Mouse (Mus musculus): ENCODE data around the gene Sugp2.
"Not testable (repeated sequence)": the region's sequence is repeated elsewhere in the genome, so short reads cannot be mapped to it uniquely, and the experiment has no call there.

Sugp2 gene

DNA sequence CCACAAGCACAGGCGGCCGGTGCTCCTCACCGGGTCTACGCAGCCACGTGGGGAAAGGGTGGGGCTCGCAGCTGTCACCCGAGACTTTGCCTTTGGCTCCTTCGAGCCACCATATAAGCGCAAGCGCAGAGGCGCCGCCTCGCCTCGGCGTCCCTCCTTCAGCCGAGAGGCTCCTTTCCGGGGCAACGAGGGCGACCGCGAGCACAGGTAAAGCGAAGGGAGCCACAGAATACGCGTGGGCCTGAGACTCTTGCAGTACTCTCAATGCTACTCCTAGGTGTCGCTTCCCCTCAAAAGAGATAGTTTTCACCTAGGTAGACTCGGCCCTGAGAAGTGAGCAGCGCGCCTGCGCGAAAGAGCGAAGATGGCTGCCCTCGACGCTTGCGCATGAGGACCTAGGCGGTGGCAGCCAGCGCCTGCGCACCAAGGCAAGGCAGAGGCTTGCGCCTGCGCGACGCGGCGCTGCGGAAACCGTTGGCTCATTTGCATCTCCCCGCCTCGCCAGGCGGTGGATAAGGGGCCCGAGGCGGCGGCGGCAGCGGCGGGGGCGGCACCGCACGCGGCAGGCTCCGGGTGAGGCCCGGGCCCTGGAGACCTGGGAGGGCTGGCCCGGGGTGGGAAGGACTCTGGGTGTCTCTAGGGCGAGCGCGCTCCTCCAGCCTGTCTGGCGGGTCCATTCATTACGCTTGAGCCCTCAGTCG lies at the start of gene Sugp2, which contains the start of gene Armc6:
Sugp2 (plus strand) TSS at position 147 of the 701 bp plus-strand sequence.
Armc6 (minus strand) TSS at position 387 of the 701 bp plus-strand sequence.
- peak; percentile 94 for DNase-seq (ENCODE audit: low spot score)

DNA sequence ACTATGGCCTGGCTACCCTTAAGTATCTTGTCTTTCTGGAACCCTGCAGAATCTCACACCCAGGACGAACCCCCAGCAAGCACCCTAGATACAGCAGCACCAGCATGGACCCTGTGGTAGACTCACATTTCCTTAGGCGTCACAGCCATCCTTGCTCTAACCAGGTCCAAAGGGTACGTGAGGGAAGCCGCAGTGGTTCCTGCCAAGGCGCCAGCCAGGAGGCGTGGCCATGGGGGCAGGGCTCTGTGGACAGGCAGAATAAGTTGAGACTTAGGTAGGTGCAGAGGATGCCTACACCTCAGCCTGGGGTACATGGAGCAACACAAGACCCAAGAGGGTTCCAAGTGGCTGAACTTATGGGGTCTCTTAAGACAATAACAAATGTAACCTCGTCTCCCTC lies 45.3 kb upstream of the Sugp2 start:
- no peak for DNase-seq (ENCODE audit: low spot score)

DNA sequence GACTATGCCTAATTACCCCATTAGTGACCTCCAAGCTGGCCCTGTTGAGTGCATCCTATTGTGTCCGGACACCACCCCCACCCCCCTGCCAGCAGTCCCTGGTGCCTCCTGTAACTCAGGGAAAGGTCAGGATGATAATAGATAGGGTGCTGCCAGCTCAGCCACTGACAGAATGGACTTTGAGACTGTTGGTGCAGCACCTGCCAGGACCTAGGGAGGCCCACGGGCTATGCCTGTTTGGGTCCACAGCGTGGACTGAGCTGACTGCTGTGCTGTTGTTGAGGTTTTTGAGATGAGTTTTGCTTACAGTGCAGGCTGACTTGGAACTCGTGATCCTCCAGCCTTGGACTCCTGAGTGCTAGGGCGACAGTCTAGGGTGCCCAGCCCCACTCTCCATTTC lies 40.8 kb upstream of the Sugp2 start:
- no peak for DNase-seq (ENCODE audit: low spot score)

DNA sequence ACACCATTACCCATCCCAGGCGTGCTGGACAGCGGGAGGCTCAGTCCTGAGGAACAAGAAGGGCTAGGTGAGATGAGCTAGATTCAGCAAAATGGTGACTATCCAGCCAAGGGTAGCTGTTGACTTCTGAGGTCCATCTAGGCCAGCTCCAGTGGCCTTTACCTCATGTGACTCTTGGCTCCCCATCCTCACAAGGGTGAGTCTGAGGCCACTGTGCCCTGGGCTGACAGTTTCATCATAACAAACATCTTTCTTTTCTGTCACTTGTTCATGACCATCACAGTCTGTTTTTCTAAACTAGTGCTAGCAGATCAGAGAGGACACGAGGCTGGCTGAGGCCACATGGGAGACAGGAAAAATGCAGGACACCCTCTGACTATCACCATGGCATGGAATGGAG lies 39.8 kb upstream of the Sugp2 start:
- no peak for DNase-seq (ENCODE audit: low spot score)

DNA sequence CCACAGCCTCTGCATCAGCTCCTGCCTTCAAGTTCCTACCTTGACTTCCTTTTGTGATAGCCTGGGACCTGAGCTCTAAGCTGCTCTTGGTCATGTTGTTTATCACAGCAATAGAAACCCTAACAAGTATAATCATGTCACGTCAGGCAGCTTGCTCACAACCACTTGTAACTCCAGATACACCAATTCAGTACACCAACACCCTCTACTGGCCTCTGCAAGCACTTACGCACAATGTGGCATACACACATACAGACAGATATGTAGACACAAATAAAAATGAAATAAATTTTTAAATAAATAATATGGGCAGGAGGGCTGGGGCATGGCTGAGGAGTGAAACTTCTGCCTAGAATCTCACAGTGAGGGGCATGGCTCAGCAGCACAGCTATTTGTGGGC lies 38.3 kb upstream of the Sugp2 start:
- DNase-seq (ENCODE audit: low spot score), result no peak

DNA sequence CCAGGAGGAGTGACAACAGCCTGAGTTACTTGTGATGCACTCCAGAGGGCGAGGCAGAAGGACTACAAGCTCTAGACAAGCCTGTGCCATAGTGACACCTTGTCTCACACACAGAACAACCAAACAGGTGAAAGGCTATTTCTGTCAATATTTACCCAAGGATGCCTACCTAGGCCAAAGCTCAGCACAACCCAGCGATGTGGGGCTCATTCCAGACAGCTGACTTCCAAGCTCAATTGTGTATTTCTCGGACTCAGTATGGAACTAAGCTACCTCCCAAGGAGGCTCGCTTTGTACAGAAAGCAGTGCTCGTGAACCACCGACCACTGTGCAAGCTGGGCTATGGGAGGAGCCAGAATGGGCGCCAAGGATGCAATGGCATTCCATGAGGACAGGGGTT lies 36.4 kb upstream of the Sugp2 start:
- DNase-seq (ENCODE audit: low spot score), result no peak

DNA sequence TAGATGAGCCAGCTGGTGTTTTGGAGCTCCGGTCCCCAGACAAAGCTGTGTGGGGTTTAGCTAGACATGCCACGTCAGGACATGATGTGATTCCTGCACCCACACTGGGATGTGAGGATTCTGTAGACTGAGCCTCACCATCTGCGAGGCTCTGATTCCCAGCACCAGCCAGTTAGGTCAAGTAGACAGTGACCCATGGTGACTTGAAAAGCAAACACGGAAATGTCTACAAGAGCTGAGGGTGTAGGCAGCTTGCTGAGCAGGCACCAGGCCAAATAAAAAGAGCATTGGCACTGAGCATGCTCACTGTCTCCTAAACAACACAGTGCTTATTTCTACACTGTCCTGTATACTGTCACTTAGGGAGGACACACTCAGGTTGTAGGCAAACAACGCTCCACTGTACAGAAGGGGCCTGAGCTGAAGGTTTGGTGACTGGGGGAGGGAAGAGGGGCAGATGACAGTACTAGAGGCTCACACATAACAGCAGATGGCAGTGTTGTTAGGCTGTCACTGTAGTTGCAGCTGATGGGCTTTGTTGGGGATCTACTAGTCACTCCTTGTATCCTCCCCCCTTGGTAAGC lies 33.8 kb upstream of the Sugp2 start:
- no peak for DNase-seq (ENCODE audit: low spot score)

DNA sequence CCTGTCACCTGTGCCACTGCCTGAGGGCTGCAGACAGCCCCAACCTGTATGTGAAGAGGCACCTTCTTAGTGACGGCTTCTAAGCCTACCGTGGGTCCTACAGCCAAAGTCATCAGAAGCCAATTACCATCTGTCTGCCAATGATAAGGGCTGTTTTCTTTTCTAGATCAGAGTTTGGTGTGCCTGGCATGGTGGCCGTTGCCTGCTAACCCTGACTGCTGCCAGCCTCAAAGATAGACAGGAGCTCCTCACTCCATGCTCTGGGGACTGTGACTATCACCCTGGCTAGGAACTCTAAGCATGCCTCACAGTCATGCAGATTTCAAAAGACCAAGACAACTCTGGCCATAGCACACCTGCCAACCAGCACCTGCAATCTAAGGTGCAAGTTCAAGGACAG lies 32.6 kb upstream of the Sugp2 start:
- DNase-seq (ENCODE audit: low spot score), result no peak

DNA sequence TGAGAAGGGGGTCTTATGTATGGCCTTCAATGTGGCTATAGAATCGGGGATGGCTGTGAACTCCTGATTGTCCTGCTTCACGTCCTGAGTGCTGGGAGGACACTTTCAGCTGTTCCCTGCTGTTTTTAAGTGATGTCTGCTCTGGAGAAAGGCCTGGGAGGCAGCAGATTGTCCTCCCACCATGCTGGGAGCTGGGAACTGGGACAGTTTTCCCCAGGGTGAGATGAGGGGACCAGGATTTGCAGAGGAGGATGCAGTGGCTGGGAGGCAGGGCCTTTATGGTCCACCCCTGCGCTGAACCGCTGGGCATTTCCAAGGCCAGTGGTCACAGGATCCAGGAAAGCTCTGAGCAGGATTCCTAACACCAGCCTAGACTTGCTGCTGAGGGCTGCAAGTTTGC lies 31.0 kb upstream of the Sugp2 start:
- no peak for DNase-seq (ENCODE audit: low spot score)

DNA sequence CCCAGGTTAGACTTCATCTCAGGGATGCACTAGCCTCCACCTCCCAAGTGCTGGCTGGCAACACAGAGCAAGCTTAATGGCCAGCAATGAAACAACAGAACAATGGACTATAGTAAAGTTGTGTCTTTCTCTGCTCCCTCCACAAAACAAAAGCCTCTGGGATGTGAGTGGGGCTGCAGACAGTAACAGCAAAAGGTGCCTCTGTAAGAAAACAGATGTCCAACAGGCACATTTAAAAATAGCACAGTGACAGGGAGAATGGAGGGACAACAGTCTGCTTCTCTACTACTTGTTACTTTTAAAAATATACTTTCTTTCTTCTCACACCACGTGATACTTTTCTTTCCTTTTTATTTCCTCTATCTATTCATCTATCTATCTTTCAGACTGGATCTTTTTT lies 29.3 kb upstream of the Sugp2 start:
- DNase-seq (ENCODE audit: low spot score), result no peak

DNA sequence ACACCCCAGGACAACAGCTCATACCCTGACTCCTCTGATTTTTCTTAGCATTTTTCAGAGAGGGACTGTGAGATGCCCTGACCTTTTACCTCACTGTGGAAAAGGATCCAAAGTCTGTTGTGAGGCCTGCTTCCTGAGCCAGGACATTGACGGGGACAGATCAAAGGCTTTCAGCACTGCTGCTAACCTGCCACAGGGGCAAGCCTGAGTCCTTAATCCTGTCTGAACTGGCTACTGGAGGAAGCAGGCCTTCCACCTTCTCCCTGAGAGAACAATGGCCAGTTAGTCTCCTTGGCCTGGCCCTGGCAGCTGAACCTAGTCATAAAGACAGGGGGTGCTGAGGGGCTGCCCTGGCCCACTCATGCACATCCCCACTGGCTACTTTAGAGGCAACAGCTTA lies 25.9 kb upstream of the Sugp2 start:
- no peak for DNase-seq (ENCODE audit: low spot score)

DNA sequence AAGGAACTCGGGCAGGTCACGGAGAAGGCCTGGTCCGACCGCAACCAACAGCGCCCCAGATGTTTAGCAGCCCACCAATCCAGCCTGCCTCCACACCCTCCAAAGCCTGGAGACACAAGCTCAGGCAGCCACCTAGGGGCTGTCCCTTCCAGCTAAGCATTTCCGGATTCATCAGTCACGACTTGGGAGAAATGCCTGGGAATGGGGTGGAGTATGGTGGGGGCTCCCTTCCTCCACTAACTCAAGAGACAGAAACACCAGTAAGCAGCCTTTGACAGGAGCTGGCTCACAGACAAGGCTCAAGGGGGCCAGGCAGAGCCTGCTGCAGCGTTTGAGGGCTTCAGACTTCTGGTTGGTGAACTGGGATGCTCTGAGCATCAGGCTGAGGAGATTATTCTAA lies 23.5 kb upstream of the Sugp2 start:
- DNase-seq (ENCODE audit: low spot score), result no peak

DNA sequence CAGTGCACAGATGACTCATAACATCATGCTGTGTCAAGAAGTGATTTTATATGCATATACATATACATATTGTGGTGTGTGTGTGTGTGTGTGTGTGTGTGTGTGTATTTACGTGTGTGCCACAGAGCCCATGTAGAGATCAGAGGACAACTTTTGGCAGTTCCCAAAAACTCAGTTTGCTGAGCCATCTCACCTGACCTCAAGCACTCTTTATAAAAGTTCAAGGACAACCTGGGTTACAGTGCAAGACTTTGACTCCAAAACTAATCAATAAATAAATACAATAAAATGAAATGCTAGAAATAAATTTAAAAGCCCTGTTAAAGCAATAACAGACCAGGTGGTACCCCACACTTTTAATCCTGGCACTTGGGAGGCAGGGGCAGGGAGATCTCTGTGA lies 22.8 kb upstream of the Sugp2 start:
- no peak for DNase-seq (ENCODE audit: low spot score)

DNA sequence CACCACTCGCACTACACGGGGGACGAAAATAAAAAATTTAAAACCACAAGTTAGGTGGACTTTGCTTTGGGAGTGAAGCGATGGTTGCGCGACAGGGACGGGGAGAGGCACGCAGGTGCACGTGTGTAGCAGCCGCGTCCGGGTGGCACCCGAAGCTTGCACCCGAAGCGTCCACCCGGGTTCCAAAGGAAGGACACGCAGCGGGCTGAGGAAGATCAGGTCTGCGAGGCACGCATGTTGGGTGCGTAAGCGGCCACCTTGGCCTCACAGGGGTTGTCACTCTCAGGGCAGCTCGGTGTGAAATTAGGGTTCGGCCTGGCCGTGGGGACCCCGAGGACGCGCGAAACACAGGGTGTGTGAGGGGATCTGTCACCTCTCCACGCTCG lies 22.3 kb upstream of the Sugp2 start:
- peak; percentile 64 for DNase-seq (ENCODE audit: low spot score)

DNA sequence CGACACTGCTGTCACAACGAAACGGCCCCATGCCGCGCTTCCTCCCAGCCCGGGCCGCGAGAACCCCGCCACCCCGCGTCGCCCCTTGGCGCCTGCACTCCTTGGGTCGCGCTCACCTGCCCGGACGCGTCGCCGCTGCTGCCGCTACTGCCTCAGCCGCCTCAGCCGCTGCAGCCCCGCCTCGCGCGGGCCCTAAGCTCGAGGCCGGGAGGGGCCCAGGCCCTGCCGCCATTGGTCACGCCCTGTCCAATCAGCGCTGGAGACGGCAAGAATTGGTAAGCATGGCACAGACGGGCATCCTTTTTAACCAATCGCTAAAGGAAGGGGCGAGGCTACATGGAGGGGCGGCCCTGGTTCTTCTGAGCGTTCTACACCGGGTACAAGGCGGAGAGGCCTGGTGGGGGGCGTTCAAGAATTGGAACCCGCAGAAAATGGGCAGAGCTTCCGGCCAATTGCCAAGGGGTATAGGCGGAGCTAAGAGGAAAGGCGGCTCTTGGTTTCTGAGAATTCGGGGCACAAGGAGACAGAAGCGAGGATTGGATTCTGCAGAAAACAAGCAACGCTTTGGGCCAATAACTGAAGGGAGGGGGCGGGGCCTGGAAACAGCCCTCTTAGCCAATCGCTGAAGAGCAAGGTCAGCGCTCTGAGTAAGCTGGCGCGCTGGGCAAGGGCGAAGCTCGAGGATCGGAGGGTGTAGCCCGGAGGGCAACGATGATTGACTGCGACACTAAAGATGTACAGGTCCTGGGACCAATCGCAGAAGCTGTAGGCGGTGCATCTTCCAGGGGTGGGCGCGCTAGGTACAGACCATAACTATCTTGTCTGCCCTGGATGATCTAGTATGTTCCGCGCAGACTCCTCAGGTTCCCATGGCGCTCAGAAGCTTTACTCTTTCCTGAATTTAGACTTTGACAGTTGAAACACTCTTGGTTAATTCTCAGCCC lies 21.6 kb upstream of the Sugp2 start, which contains the start of gene Slc25a42:
Slc25a42 (minus strand) TSS at position 194 of the 944 bp plus-strand sequence.
- DNase-seq (ENCODE audit: low spot score), result peak; percentile 96

DNA sequence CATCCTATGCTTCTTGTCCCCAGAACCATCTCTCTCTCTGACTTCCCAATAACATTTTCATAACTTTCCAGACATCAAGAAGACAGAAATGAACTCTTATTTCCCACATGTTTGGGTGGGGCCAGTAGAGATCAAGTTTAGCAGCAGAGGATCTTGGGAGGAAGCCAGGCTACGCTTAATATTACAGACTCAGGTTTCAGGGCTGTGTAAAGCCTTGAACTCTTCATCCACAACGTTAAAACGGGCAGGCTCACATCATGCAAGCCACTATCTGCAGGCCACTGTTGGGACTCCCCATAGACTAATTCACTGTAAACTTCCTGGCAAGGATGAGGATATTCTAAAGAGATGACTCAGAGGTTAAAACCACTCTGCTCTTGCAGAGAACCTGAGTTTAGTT lies 19.6 kb upstream of the Sugp2 start:
- DNase-seq (ENCODE audit: low spot score), result no peak

DNA sequence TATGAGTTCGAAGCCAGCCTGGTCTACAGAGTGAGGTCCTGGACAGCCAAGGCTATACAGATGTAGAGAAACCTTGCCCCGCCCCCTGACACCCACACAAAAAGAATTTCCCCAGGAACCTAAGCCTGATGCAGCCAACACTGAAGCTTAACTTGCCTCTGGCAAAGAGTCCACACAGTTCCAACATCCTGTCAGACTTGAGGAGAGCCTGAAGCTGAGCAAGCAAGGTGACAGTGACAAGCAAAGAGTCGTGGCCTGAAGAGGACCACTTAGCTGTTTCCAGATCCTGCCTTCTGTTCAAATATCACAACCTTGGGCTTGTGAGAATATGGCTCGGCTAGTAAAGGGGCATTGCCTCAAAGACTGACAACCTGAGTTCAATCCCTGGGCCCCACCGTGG lies 18.9 kb upstream of the Sugp2 start:
- DNase-seq (ENCODE audit: low spot score), result no peak

DNA sequence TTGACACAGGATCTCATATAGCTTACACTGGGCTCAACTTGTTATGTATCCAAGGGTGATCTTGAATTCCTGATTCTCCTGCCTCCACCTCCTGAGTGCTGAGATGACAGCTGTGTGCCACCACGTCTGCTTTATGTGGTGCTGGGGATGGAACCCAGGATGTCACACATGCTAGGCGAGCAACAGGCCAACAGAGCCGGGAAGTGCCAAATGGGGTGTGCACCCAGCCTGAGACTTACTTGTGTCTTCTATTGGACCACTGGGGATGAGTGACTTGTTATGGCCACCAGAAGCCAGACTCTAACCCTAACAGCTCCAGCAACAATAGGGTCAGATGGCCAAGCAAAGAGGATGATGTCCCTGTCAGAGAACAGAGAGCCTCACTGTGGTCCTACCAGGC lies 17.9 kb upstream of the Sugp2 start:
- not testable (repeated sequence) for DNase-seq (ENCODE audit: low spot score)

DNA sequence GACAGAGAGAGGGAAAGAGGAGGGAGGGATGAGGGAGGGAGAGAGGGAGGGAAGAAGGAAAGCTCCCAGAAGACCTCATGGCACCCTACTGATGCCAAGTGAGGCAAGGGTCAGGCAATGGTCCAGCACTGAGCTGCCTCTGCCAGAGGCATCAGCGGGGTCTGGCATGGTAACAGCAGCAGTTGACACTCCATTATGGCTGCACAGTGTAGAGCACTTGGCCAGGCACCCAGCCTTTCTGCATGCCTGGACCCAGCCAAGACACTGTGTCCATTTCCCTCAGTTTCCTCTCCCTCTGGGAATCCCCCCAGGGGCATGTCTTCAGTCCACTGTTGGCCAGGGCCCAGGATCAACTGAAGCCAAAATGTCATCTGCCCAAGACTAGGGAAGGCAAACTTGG lies 17.5 kb upstream of the Sugp2 start:
- DNase-seq (ENCODE audit: low spot score), result peak; percentile 57

DNA sequence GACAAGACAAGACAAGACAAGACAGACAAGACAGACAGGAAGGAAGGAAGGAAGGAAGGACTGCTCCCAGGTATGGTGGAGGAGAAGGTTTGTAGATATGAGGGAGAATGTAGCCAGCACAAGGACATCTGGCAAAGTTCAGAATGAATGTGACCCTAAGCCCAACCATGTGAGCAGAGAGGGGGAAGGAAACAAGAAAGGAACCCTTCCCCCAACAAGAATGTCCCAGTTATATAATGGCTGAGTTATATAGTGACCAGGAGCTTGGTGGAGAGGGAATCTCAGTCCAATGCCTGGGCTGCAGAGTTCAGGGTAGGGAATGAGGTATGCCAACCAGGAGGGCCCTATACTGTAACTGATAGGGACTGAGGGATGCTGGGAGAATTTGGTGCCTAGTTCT lies 16.6 kb upstream of the Sugp2 start:
- no peak for DNase-seq (ENCODE audit: low spot score)

DNA sequence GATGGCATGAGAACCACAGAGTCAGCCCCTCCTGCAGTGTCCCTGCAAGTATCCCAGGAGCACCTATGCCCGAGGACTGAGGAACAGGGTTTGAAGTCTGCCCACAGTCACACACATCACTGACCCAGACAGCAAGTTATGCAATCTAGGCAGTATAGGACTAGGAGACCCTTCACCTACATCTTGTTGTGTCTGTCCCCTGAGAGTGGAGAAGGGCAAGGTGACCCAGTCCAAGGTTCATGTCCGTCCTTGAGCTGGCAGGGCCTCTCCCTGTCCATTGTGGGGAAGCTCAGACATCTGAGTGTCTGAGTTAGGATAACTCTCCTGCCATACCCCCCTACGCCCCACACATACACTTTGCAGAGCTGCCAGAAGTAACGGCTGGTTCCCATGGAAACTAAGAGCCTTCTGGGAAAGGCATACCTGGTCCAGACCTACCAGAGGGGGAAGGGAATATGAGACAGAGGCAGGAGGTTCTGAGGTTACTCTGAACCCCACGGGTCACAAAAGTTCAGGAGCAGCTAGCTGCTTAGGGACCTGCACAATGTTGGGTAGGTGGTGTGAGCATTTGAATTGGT lies 14.8 kb upstream of the Sugp2 start:
- DNase-seq (ENCODE audit: low spot score), result no peak

DNA sequence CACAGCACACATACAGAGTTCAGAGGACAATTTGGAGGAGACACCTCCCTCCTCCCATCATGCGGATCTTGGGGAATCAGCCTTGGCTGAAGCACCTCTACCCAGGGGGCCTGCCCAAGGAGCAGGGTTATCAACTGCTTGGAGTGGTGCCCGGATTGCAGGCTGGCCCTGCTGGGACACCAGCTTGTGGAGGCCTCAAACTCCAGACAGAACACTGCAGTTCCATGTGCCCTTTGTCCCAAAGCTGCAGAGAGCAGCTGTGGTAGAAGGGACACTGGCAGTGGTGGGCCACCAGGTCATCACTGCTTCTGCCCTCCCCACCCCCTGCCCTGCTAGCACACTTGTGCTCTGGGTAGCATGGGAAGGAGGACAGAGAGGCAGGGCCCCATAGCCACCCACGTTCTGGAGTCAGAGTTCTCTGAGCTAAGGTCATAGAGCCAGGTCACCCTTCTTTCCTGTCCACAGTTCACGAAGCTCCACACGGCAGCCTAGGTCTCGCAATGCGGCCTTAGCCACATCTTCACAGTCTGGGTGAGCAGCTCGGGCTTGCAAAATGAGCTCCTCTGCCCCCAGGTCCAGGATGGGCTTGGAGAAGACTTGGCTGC lies 13.7 kb upstream of the Sugp2 start:
- peak; percentile 72 for DNase-seq (ENCODE audit: low spot score)
